Mouse (Mus musculus) bone marrow macrophage, adult 2 months (primary cell): ENCODE data around the gene Btg4.

Source experiments
- CTCF ChIP-seq: IDR thresholded peaks from 2 replicates; pipeline ENCODE4 v1.5.1; 2012; ENCODE audit warnings: low read depth, mild to moderate bottlenecking, low read length, moderate library complexity
- POLR2A ChIP-seq: IDR thresholded peaks from 2 replicates; pipeline ENCODE4 v1.6.1; 2012; ENCODE audit warnings: mild to moderate bottlenecking, low read depth, low read length, borderline replicate concordance

GRCm38 (mm10) chr9:51020351-51020750, 40.4 kb upstream of the Btg4 start:
- no peak for TF ChIP-seq POLR2A
- no peak for TF ChIP-seq CTCF
